Mouse (Mus musculus) thymus, adult 2 months (tissue): Measurements from ENCODE around the gene Tubg2. TPM values are rescaled to one million over a fixed set of nuclear protein-coding genes. Genes with fewer than 3 reads are reported as not detected.
"Not testable (repeated sequence)": the region's sequence is repeated elsewhere in the genome, so short reads cannot be mapped to it uniquely, and the experiment has no call there.

ENCODE experiments used
- DNase-seq: peaks from one replicate; pipeline ENCODE4 v3.0.0; 2021
- H3K27ac ChIP-seq: fragments of 200-500 bp; 2 replicates; pipeline ENCODE4 v1.5.1; 2012; ENCODE audit warnings: low read length, control low read depth; ENCODE audit not compliant: control insufficient read depth, insufficient read depth
- H3K27me3 ChIP-seq: fragments of 200-500 bp; 2 replicates; pipeline ENCODE4 v1.6.1; 2012; ENCODE audit warnings: mild to moderate bottlenecking, low read length, moderate library complexity, mixed read lengths; ENCODE audit not compliant: control insufficient read depth, insufficient read depth
- H3K36me3 ChIP-seq: fragments of 200-500 bp; 2 replicates; pipeline ENCODE4 v1.6.1; 2012; ENCODE audit warnings: mild to moderate bottlenecking, low read length, moderate library complexity; ENCODE audit not compliant: control insufficient read depth, insufficient read depth
- H3K4me1 ChIP-seq: fragments of 200-500 bp; replicated peaks from 2 replicates; pipeline ENCODE4 v1.6.1; 2012; ENCODE audit warnings: low read length; ENCODE audit not compliant: control insufficient read depth, insufficient read depth
- H3K4me3 ChIP-seq: fragments of 200-500 bp; 2 replicates; pipeline ENCODE4 v1.5.1; 2012; ENCODE audit warnings: mild to moderate bottlenecking, low read length, control low read depth, moderate library complexity; ENCODE audit not compliant: control insufficient read depth, insufficient read depth
- CTCF ChIP-seq: fragments of 200-500 bp; IDR thresholded peaks from 2 replicates; pipeline ENCODE4 v1.5.1; 2012; ENCODE audit warnings: mild to moderate bottlenecking, control low read depth, low read length, moderate library complexity, borderline replicate concordance; ENCODE audit not compliant: control insufficient read depth, poor library complexity, insufficient read depth; ENCODE audit errors: extremely low read depth
- POLR2A ChIP-seq: fragments of 200-500 bp; IDR thresholded peaks from 2 replicates; pipeline ENCODE4 v1.6.1; 2012; ENCODE audit warnings: mild to moderate bottlenecking, low read length, control low read depth, moderate library complexity; ENCODE audit not compliant: control insufficient read depth, poor library complexity, insufficient read depth; ENCODE audit errors: extremely low read depth
- WGBS: fragments of 180-500 bp; shearing (Covaris S2); methylation state at CpG from one replicate; pipeline ENCODE4 v1.1.7; 2018; 5-methylcytosine and 5-hydroxymethylcytosine counted together
- polyA plus RNA-seq: library from polyadenylated mRNA; depleted of rRNA; stranded (reverse); fragments of >200 nt; gene quantifications from 2 replicates; pipeline ENCODE4 v1.2.3, GENCODE M21; 2012

The Tubg2 gene
- polyA plus RNA-seq, 1 experiment = 3.3 TPM

- no peak overlapping the region for H3K4me3 ChIP-seq
- no peaks in the 10 kb centered on the region; the same call in 1 of the 2 replicates for H3K36me3 ChIP-seq
- TF ChIP-seq CTCF (no peak), POLR2A (no peak)
- H3K4me1 ChIP-seq = peaks cover 12% of the 10 kb centered on the region
- 26% methylated on average over 4 of the region's 4 CpGs for WGBS
- DNase-seq = no peak
- no peaks in the 10 kb centered on the region for H3K27me3 ChIP-seq
- H3K27ac ChIP-seq = peak overlapping the region; percentile 3; the same call in 1 of the 2 replicates
Measured at GRCm38 (mm10) chr11:101118105-101118504, 37.6 kb upstream of the Tubg2 start.

DNA sequence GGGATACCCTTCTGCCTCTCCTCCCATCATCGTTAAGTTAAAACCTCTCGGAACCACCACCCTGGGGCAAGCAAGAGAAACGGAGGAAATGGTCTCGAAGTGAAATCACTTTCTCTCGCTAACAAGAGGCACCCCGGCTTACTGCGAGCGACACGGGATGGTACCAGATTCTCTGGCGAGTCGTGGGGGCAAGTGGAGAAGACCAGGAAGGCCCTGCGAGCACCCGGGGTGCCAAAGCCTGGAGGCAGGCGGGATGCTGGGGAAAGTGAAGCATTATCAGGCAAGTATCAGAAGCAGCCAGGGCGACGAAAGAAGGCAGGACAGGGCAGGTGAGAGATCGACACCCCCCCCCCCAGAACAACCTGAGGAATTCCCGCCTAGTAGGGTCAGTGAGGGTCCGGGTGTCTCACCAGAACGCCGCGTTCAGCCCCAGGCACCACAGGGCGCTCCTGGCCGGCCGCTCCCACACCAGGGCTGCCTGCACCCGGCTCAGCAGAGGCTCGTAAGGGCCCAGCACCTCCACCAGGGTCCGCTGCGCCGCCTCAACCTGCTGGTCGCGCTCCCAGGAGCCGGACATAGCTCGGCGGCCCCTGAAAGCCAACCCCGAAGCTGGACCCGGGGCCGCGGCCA, 36.5 kb upstream of the Tubg2 start:
- under 1% methylated on average over 39 of the region's 39 CpGs for WGBS
- H3K4me1 ChIP-seq = peaks cover 12% of the 10 kb centered on the region
- no peak for DNase-seq
- H3K4me3 ChIP-seq = peak overlapping the region; percentile 68
- no peaks in the 10 kb centered on the region for H3K27me3 ChIP-seq
- peak overlapping the region; percentile 7; the same call in 1 of the 2 replicates for H3K27ac ChIP-seq
- no peak for TF ChIP-seq CTCF
- no peak for TF ChIP-seq POLR2A
- no peaks in the 10 kb centered on the region; the same call in 1 of the 2 replicates for H3K36me3 ChIP-seq

- peak within 1 kb of the TSS; percentile 68 for H3K4me3 ChIP-seq
- H3K36me3 ChIP-seq = no peaks in the 10 kb centered on the region; the same call in 1 of the 2 replicates
- peak within 1 kb of the TSS; percentile 17; the same call in 1 of the 2 replicates for H3K27ac ChIP-seq
- H3K4me1 ChIP-seq = peaks cover 12% of the 10 kb centered on the region
- TF ChIP-seq POLR2A = peak; percentile 94
- peak; percentile 73 for TF ChIP-seq CTCF
- under 1% methylated on average over 61 of the region's 61 CpGs for WGBS
- H3K27me3 ChIP-seq = no peaks in the 10 kb centered on the region
- DNase-seq = peak; percentile 99
Measured at GRCm38 (mm10) chr11:101119761-101120544, 35.8 kb upstream of the Tubg2 start, which contains the start of the genes Retreg3 and Tubg1. Gene Retreg3, minus strand, starts transcription at chr11:101119893. Gene Tubg1, plus strand, starts transcription at chr11:101119938.

DNA sequence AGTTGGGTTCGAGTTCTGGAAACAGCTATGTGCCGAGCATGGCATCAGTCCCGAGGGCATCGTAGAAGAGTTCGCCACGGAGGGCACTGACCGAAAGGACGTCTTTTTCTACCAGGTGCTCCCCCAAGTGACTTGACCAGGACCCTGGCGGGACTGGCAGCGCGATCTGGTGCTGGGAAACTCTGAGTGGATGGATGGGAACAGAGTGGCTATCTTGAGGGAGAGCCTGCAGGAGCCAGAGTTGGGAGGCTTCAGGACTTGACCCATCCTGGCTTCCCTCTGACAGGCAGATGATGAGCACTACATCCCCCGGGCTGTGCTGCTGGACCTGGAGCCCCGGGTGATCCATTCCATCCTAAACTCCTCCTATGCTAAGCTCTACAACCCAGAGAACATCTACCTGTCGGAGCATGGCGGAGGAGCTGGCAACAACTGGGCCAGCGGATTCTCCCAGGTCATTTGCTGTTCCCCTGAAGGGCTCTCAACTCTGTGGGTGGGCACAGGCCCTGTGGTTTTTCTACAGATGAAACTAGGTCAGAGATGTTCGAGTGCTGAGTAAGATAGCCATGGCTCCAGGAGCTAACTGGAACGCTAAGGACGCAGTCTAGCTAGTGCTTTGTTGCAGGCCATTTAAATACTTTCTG, 35.0 kb upstream of the Tubg2 start:
- no peak for DNase-seq
- Histone ChIP-seq H3K4me3 (peak overlapping the region; percentile 63), H3K27me3 (no peaks in the 10 kb centered on the region), H3K4me1 (peaks cover 12% of the 10 kb centered on the region), H3K27ac (no peak overlapping the region), H3K36me3 (peaks cover 5% of the 10 kb centered on the region)
- 27% methylated on average over 19 of the region's 19 CpGs for WGBS
- TF ChIP-seq CTCF (no peak), POLR2A (no peak)

DNA sequence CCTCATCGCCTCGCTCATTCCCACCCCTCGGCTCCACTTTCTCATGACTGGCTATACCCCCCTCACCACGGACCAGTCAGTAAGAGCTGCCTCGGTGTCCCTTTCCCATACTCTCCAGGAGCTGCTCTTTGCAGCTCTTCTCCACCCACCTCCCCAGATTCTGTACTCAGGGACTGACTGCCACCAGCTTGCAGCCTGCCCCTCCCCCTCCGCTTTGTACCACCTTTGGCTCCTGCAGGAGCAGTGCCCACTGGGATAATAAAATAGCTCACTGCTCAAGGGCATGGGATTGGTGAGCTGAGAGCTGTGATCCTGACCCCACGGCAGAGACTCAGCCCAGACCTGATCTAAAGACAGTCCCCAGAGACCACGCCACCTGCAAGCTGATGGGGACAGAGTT, 31.2 kb upstream of the Tubg2 start:
- not testable (repeated sequence) for H3K4me1 ChIP-seq

GRCm38 (mm10) chr11:101125008-101125407, 30.7 kb upstream of the Tubg2 start:
- not testable (repeated sequence) for H3K27me3 ChIP-seq, DNase-seq, H3K27ac ChIP-seq, H3K4me1 ChIP-seq, H3K4me3 ChIP-seq
- WGBS = 98% methylated on average over 9 of the region's 9 CpGs
- H3K36me3 ChIP-seq = peaks cover 12% of the 10 kb centered on the region

More for the DNA sequence above, 31.2 kb upstream of the Tubg2 start:
- H3K36me3 ChIP-seq = peaks cover 12% of the 10 kb centered on the region
- not testable (repeated sequence) for DNase-seq, H3K27me3 ChIP-seq, H3K27ac ChIP-seq, H3K4me3 ChIP-seq
- WGBS = 98% methylated on average over 8 of the region's 8 CpGs
